Mouse (Mus musculus): ENCODE measurements around the gene Gm34653. TPM values are rescaled to one million over a fixed set of nuclear protein-coding genes. Genes with fewer than 3 reads are reported as not detected.
A peak's percentile ranks its signal among the peaks of the same experiment; 100 is the strongest.
"Not testable (repeated sequence)": the region's sequence is repeated elsewhere in the genome, so short reads cannot be mapped to it uniquely, and the experiment has no call there.

The Gm34653 gene
- total RNA-seq (2015) (not detected in 2 replicates), total RNA-seq (2017) (not detected in 2 replicates)

- ATAC-seq (ENCODE audit: poor library complexity, severe bottlenecking), result not testable (repeated sequence)
Observed at GRCm38 (mm10) chr2:34832766-34833457, at the start of gene Gm34653. Gene Gm34653, plus strand, starts transcription at chr2:34833007.

GRCm38 (mm10) chr2:34783064-34784020 is 49.5 kb upstream of the Gm34653 start:
- peak; percentile 60 for ATAC-seq (ENCODE audit: poor library complexity, severe bottlenecking)

- ATAC-seq (ENCODE audit: poor library complexity, severe bottlenecking), result peak; percentile 91
Observed at GRCm38 (mm10) chr2:34784085-34784484, 48.7 kb upstream of the Gm34653 start.

- ATAC-seq (ENCODE audit: poor library complexity, severe bottlenecking), result peak; percentile 97
Observed at GRCm38 (mm10) chr2:34790282-34790681, 42.5 kb upstream of the Gm34653 start.

GRCm38 (mm10) chr2:34792543-34792942 is 40.3 kb upstream of the Gm34653 start:
- not testable (repeated sequence) for ATAC-seq (ENCODE audit: poor library complexity, severe bottlenecking)

- no peak for ATAC-seq (ENCODE audit: poor library complexity, severe bottlenecking)
Observed at GRCm38 (mm10) chr2:34794511-34794910, 38.3 kb upstream of the Gm34653 start.

GRCm38 (mm10) chr2:34795426-34795825 is 37.4 kb upstream of the Gm34653 start:
- ATAC-seq (ENCODE audit: poor library complexity, severe bottlenecking), result no peak

GRCm38 (mm10) chr2:34799357-34800256 is 33.2 kb upstream of the Gm34653 start, which contains the start of gene Rabepk:
Gene Rabepk, minus strand, starts transcription at chr2:34799912.
- peak; percentile 75 for ATAC-seq (ENCODE audit: poor library complexity, severe bottlenecking)

- no peak for ATAC-seq (ENCODE audit: poor library complexity, severe bottlenecking)
Observed at GRCm38 (mm10) chr2:34800371-34800770, 32.4 kb upstream of the Gm34653 start.

GRCm38 (mm10) chr2:34801516-34802482 is 31.0 kb upstream of the Gm34653 start:
- ATAC-seq (ENCODE audit: poor library complexity, severe bottlenecking), result peak; percentile 89

- ATAC-seq (ENCODE audit: poor library complexity, severe bottlenecking), result peak; percentile 36
Observed at GRCm38 (mm10) chr2:34802565-34803245, 30.1 kb upstream of the Gm34653 start.

- no peak for ATAC-seq (ENCODE audit: poor library complexity, severe bottlenecking)
Observed at GRCm38 (mm10) chr2:34803746-34804145, 29.1 kb upstream of the Gm34653 start.

GRCm38 (mm10) chr2:34804172-34804571 is 28.6 kb upstream of the Gm34653 start:
- no peak for ATAC-seq (ENCODE audit: poor library complexity, severe bottlenecking)

GRCm38 (mm10) chr2:34804815-34805214 is 28.0 kb upstream of the Gm34653 start:
- ATAC-seq (ENCODE audit: poor library complexity, severe bottlenecking), result no peak

- no peak for ATAC-seq (ENCODE audit: poor library complexity, severe bottlenecking)
Observed at GRCm38 (mm10) chr2:34805364-34805950, 27.4 kb upstream of the Gm34653 start.

GRCm38 (mm10) chr2:34808057-34808456 is 24.8 kb upstream of the Gm34653 start:
- ATAC-seq (ENCODE audit: poor library complexity, severe bottlenecking), result no peak

GRCm38 (mm10) chr2:34809568-34809967 is 23.2 kb upstream of the Gm34653 start:
- ATAC-seq (ENCODE audit: poor library complexity, severe bottlenecking), result no peak

- ATAC-seq (ENCODE audit: poor library complexity, severe bottlenecking), result no peak
Observed at GRCm38 (mm10) chr2:34810775-34811174, 22.0 kb upstream of the Gm34653 start.
